Mouse (Mus musculus): ENCODE results near the gene BC017158. TPM values are rescaled to one million over a fixed set of nuclear protein-coding genes. Genes with fewer than 3 reads are reported as not detected.

BC017158 gene
- polyA plus RNA-seq, 1 experiment, result 30.9 TPM

GRCm38 (mm10) chr7:128296514-128296913 is 1.5 kb downstream of the BC017158 start:
- no peak overlapping the region for H3K27ac ChIP-seq (ENCODE audit: insufficient read depth, low read length)
- peaks cover 4% of the 10 kb centered on the region for H3K4me1 ChIP-seq (ENCODE audit: control insufficient read depth, insufficient read depth, low read length)
- H3K4me3 ChIP-seq (ENCODE audit: insufficient read depth, low read length), result no peak overlapping the region
- TF ChIP-seq CTCF (IDR thresholded peaks at IDR 0.05; ENCODE audit: extremely low read depth, insufficient read depth, low read length) (no peak), POLR2A (IDR thresholded peaks at IDR 0.05; ENCODE audit: extremely low read depth, insufficient read depth, low read length) (no peak)

DNA sequence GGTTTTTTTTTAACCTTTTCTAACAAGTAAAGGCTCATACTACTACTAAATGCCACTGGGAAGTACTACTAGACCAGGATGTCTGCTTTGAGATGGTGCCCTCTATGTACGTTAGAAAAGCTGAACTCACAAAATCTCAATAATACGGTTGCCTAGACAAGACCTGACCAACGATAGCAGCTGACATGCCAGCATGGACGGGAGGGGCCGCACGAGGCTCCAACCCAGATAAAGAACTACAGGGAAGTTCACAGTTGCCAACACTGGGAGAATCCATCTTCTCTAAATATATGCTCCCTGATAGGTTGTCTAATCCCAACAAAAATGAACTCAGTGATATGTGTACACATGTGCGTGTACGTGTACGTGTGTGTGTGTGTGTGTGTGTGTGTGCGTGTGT is 3.2 kb downstream of the BC017158 start:
- H3K27ac ChIP-seq (ENCODE audit: insufficient read depth, low read length), result no peak overlapping the region
- no peak overlapping the region for H3K4me3 ChIP-seq (ENCODE audit: insufficient read depth, low read length)
- TF ChIP-seq POLR2A (IDR thresholded peaks at IDR 0.05; ENCODE audit: extremely low read depth, insufficient read depth, low read length) (no peak), CTCF (IDR thresholded peaks at IDR 0.05; ENCODE audit: extremely low read depth, insufficient read depth, low read length) (no peak)
- peaks cover 4% of the 10 kb centered on the region for H3K4me1 ChIP-seq (ENCODE audit: control insufficient read depth, insufficient read depth, low read length)

DNA sequence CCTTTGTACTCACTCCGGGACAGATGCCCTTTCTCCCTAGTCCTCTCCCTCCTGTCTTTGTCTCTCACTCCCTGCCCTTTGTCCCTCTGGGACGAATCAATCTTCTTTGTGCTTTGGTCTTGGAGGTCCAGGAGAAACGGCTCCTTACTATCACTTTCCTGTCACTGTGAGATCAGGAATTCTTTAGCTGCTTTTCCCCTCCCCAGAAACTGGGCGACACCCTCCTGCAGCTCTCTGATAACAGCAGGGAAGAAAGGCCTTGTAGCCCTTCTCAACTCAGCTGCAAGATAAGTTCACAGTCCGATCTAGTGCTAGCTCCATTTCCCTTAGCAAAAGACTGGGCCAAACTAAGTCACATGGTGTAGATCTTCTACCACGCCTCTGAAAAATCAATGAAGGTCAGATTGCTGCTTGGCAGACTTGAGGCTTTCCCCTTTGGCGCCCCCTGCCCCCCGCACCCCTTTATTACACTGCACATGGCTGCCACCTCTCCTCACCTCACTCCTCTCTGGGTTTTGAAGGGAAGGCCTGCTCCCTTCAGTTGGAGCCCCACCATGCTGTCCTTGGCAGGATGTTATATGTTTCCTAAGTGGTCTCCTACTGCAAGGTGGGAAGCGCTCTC is 8.9 kb downstream of the BC017158 start:
- no peak overlapping the region for H3K4me3 ChIP-seq (ENCODE audit: insufficient read depth, low read length)
- no peaks in the 10 kb centered on the region for H3K4me1 ChIP-seq (ENCODE audit: control insufficient read depth, insufficient read depth, low read length)
- TF ChIP-seq POLR2A (IDR thresholded peaks at IDR 0.05; ENCODE audit: extremely low read depth, insufficient read depth, low read length) (no peak), CTCF (IDR thresholded peaks at IDR 0.05; ENCODE audit: extremely low read depth, insufficient read depth, low read length) (0 out of 2 replicates have a peak, but pooled peaks have one; percentile 0)
- H3K27ac ChIP-seq (ENCODE audit: insufficient read depth, low read length), result no peak overlapping the region

DNA sequence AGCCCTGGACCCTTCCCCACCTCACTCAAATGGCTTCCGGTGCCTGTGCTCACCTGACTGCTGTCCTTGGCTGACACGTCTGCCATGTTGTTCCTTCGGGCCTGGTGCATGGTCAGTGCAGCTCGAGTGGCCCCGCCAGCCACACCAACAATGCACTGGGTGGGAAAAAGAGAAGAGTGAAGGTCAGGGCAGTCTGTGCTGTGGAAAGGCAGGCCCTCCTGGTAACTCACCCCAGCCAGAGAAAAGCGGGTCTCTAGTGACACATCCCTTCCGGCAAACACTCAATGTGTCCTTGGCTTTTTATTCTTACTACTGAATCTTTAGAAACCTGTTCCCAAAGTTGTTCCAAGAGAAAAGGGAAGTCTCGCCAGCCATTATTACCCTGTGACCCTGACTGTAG is 12.9 kb downstream of the BC017158 start:
- Histone ChIP-seq H3K4me3 (ENCODE audit: insufficient read depth, low read length) (no peak overlapping the region), H3K27ac (ENCODE audit: insufficient read depth, low read length) (no peak overlapping the region), H3K4me1 (ENCODE audit: control insufficient read depth, insufficient read depth, low read length) (no peaks in the 10 kb centered on the region)
- TF ChIP-seq POLR2A (IDR thresholded peaks at IDR 0.05; ENCODE audit: extremely low read depth, insufficient read depth, low read length) (no peak), CTCF (IDR thresholded peaks at IDR 0.05; ENCODE audit: extremely low read depth, insufficient read depth, low read length) (no peak)

DNA sequence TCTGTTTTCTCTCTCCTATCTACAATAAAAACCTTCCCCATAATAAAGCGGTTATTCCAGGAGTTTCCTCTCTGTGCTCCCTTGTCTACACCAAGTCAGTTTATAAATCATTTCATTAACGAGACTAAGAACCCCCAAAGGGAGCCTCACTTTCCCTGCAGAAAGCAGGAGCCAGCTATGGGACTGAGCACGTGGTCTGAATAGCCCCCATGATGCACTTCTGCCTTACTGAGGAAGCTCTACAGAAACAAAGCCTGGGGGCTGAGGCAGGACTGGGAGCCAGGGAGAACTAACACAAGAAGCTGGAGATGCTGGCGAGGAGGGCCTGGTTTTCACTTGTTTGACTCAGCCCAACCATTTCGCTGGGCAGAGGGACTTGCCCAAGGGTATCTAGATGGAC is 13.9 kb downstream of the BC017158 start:
- no peaks in the 10 kb centered on the region for H3K4me1 ChIP-seq (ENCODE audit: control insufficient read depth, insufficient read depth, low read length)
- TF ChIP-seq POLR2A (IDR thresholded peaks at IDR 0.05; ENCODE audit: extremely low read depth, insufficient read depth, low read length) (no peak), CTCF (IDR thresholded peaks at IDR 0.05; ENCODE audit: extremely low read depth, insufficient read depth, low read length) (no peak)
- no peak overlapping the region for H3K27ac ChIP-seq (ENCODE audit: insufficient read depth, low read length)
- H3K4me3 ChIP-seq (ENCODE audit: insufficient read depth, low read length), result no peak overlapping the region

- no peak for TF ChIP-seq CTCF (IDR thresholded peaks at IDR 0.05; ENCODE audit: extremely low read depth, insufficient read depth, low read length)
- TF ChIP-seq POLR2A (IDR thresholded peaks at IDR 0.05; ENCODE audit: extremely low read depth, insufficient read depth, low read length), result no peak
- no peak overlapping the region for H3K27ac ChIP-seq (ENCODE audit: insufficient read depth, low read length)
Observed at GRCm38 (mm10) chr7:128282532-128283244, 15.3 kb downstream of the BC017158 start.

DNA sequence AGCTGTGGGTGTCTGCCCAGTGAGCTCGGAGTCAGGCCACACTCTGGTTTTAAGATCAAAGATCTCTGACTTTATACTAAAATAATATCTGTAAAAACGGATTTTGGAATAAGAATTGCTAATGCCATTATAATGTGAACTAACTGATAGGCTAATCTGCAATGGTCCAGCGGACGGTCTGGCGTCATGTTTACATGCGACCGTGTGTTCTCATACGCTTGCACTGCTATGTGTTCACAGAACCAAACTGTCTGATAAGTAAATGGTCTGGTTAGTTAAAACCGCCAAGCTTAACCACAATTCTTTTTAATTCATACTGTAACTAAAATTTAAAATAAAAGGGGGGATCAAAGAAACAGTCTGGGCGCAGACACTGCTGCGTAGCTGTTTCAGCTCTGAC is 16.2 kb downstream of the BC017158 start:
- Histone ChIP-seq H3K27ac (ENCODE audit: insufficient read depth, low read length) (no peak overlapping the region), H3K4me1 (ENCODE audit: control insufficient read depth, insufficient read depth, low read length) (no peaks in the 10 kb centered on the region), H3K4me3 (ENCODE audit: insufficient read depth, low read length) (no peak overlapping the region)
- TF ChIP-seq POLR2A (IDR thresholded peaks at IDR 0.05; ENCODE audit: extremely low read depth, insufficient read depth, low read length), result no peak
- no peak for TF ChIP-seq CTCF (IDR thresholded peaks at IDR 0.05; ENCODE audit: extremely low read depth, insufficient read depth, low read length)

More at GRCm38 (mm10) chr7:128282532-128283244, 15.3 kb downstream of the BC017158 start:
- H3K4me1 ChIP-seq (ENCODE audit: control insufficient read depth, insufficient read depth, low read length), result no peaks in the 10 kb centered on the region
- H3K4me3 ChIP-seq (ENCODE audit: insufficient read depth, low read length), result no peak overlapping the region

DNA sequence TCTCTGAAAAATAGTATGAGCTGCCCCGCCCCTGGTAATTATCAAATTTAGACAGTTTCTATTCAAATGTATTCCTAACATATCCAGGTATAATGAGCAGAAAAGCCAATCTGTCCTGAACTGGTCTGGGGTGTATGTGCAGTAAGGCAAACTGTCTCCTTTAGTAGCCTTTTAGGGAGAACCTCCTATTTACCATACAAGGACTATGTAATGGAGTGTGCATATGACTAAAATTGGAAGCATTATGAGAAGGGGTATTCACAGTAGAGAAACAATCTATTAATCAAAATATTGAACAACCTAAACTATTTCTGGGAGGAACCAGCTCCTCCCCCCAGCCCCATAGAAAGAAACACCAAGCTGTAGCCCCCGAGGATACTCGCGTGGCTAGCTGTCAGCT is 18.2 kb downstream of the BC017158 start:
- Histone ChIP-seq H3K4me3 (ENCODE audit: insufficient read depth, low read length) (no peak overlapping the region), H3K27ac (ENCODE audit: insufficient read depth, low read length) (no peak overlapping the region), H3K4me1 (ENCODE audit: control insufficient read depth, insufficient read depth, low read length) (no peaks in the 10 kb centered on the region)
- no peak for TF ChIP-seq POLR2A (IDR thresholded peaks at IDR 0.05; ENCODE audit: extremely low read depth, insufficient read depth, low read length)
- no peak for TF ChIP-seq CTCF (IDR thresholded peaks at IDR 0.05; ENCODE audit: extremely low read depth, insufficient read depth, low read length)

- TF ChIP-seq POLR2A (IDR thresholded peaks at IDR 0.05; ENCODE audit: extremely low read depth, insufficient read depth, low read length), result no peak
- no peak for TF ChIP-seq CTCF (IDR thresholded peaks at IDR 0.05; ENCODE audit: extremely low read depth, insufficient read depth, low read length)
- H3K27ac ChIP-seq (ENCODE audit: insufficient read depth, low read length), result no peak overlapping the region
- H3K4me1 ChIP-seq (ENCODE audit: control insufficient read depth, insufficient read depth, low read length), result no peaks in the 10 kb centered on the region
- no peak overlapping the region for H3K4me3 ChIP-seq (ENCODE audit: insufficient read depth, low read length)
Observed at GRCm38 (mm10) chr7:128276051-128276450, 21.9 kb downstream of the BC017158 start.

- Histone ChIP-seq H3K27ac (ENCODE audit: insufficient read depth, low read length) (no peak overlapping the region), H3K4me3 (ENCODE audit: insufficient read depth, low read length) (no peak overlapping the region), H3K4me1 (ENCODE audit: control insufficient read depth, insufficient read depth, low read length) (no peaks in the 10 kb centered on the region)
- TF ChIP-seq CTCF (IDR thresholded peaks at IDR 0.05; ENCODE audit: extremely low read depth, insufficient read depth, low read length) (no peak), POLR2A (IDR thresholded peaks at IDR 0.05; ENCODE audit: extremely low read depth, insufficient read depth, low read length) (no peak)
Observed at GRCm38 (mm10) chr7:128271496-128271895, 26.5 kb downstream of the BC017158 start.

Measured in cortical plate, adult 2 months (tissue).